13 mouse cellular contexts compared by ENCODE assay signal in genomic region chr17:73071725-73072263, GRCm38 (mm10). TPM values are rescaled to one million over a fixed set of nuclear protein-coding genes. Genes with fewer than 3 reads are reported as not detected.
DNase-seq lines count a peak whose midpoint lies in the region; ATAC-seq and TF ChIP-seq lines count a peak whose summit lies in the region.
"Had no signal": no experiment of that assay in that cellular context is flagged by ENCODE, and none has a peak within 500 bp of the region (broad histone marks: within the 10 kb centered on the region; RNA-seq: fewer than 3 reads in every experiment).

No protein-coding gene starts in this region.

- no peaks in the 10 kb centered on the region for H3K9me3 ChIP-seq in heart, embryonic 16.5 days (replicated peaks; ENCODE audit: control insufficient read depth, low read length)
- no peaks in the 10 kb centered on the region for H3K9me3 ChIP-seq in embryonic facial prominence, embryonic 15.5 days (replicated peaks)
- no peaks in the 10 kb centered on the region for H3K9me3 ChIP-seq in intestine, embryonic 15.5 days
- no peaks in the 10 kb centered on the region for H3K9me3 ChIP-seq in midbrain, postnatal 0 days (ENCODE audit: low read length)
- H3K9me3 ChIP-seq: forebrain, embryonic 15.5 days had no signal

- H3K4me2 ChIP-seq in heart, embryonic 16.5 days (ENCODE audit: low read depth, low read length) = no peak overlapping the region
- H3K4me2 ChIP-seq in embryonic facial prominence, embryonic 15.5 days (replicated peaks) = no peak overlapping the region
- no peak overlapping the region for H3K4me2 ChIP-seq in intestine, embryonic 15.5 days (replicated peaks)
- no peak overlapping the region for H3K4me2 ChIP-seq in midbrain, postnatal 0 days (ENCODE audit: low read depth, low read length, poor library complexity, severe bottlenecking)
- H3K4me2 ChIP-seq: forebrain, embryonic 15.5 days had no signal

- TF ChIP-seq CTCF in midbrain, postnatal 0 days (IDR thresholded peaks at IDR 0.05) = no peak

- no peak overlapping the region for H3K9ac ChIP-seq in heart, embryonic 16.5 days (ENCODE audit: low read length)
- H3K9ac ChIP-seq in embryonic facial prominence, embryonic 15.5 days = no peak overlapping the region
- H3K9ac ChIP-seq in intestine, embryonic 15.5 days = no peak overlapping the region
- no peak overlapping the region for H3K9ac ChIP-seq in midbrain, postnatal 0 days (replicated peaks; ENCODE audit: low read length, poor library complexity, severe bottlenecking)
- H3K9ac ChIP-seq: forebrain, embryonic 15.5 days; liver, embryonic 14.5 days had no signal

- no peaks in the 10 kb centered on the region for H3K27me3 ChIP-seq in heart, embryonic 16.5 days (ENCODE audit: control insufficient read depth, insufficient read depth, low read length)
- no peaks in the 10 kb centered on the region for H3K27me3 ChIP-seq in embryonic facial prominence, embryonic 15.5 days
- H3K27me3 ChIP-seq in intestine, embryonic 15.5 days (replicated peaks) = no peaks in the 10 kb centered on the region
- no peaks in the 10 kb centered on the region for H3K27me3 ChIP-seq in midbrain, postnatal 0 days (ENCODE audit: insufficient read depth, low read length)
- H3K27me3 ChIP-seq: CH12.LX; forebrain, embryonic 15.5 days had no signal

- no peak for ATAC-seq in heart, embryonic 16.5 days (replicated peaks; ENCODE audit: extremely low read depth, insufficient read depth, low FRiP score)
- ATAC-seq in embryonic facial prominence, embryonic 15.5 days (ENCODE audit: insufficient number of reproducible peaks, low FRiP score, low TSS enrichment, low read depth) = no peak
- peak; percentile 27; the same call in 1 of the 2 replicates for ATAC-seq in intestine, embryonic 15.5 days
- no peak for ATAC-seq in midbrain, postnatal 0 days (ENCODE audit: low FRiP score)
- ATAC-seq: forebrain, embryonic 15.5 days; inflammation-experienced regulatory T-cells, adult 6 months had no signal

- H3K36me3 ChIP-seq in heart, embryonic 16.5 days (ENCODE audit: control insufficient read depth, insufficient read depth) = no peaks in the 10 kb centered on the region
- no peaks in the 10 kb centered on the region for H3K36me3 ChIP-seq in embryonic facial prominence, embryonic 15.5 days
- no peaks in the 10 kb centered on the region for H3K36me3 ChIP-seq in intestine, embryonic 15.5 days
- no peaks in the 10 kb centered on the region for H3K36me3 ChIP-seq in midbrain, postnatal 0 days (ENCODE audit: insufficient read depth, low read length)
- H3K36me3 ChIP-seq: forebrain, embryonic 15.5 days had no signal

- peak overlapping the region; percentile 92 for H3K27ac ChIP-seq in heart, embryonic 16.5 days (ENCODE audit: low read length)
- H3K27ac ChIP-seq in embryonic facial prominence, embryonic 15.5 days (replicated peaks) = 0 out of 2 replicates have a peak overlapping the region, but pooled peaks have one; percentile 12
- peak overlapping the region; percentile 73 for H3K27ac ChIP-seq in intestine, embryonic 15.5 days
- no peak overlapping the region for H3K27ac ChIP-seq in midbrain, postnatal 0 days (ENCODE audit: low read depth, low read length)
- H3K27ac ChIP-seq: forebrain, embryonic 15.5 days; liver, embryonic 14.5 days had no signal

- WGBS in heart, embryonic 16.5 days = 70% methylated on average over 5 of the region's 5 CpGs
- 76% methylated on average over 5 of the region's 5 CpGs for WGBS in embryonic facial prominence, embryonic 15.5 days
- WGBS in intestine, embryonic 15.5 days = 54% methylated on average over 5 of the region's 5 CpGs
- WGBS in midbrain, postnatal 0 days = 77% methylated on average over 5 of the region's 5 CpGs

- peaks cover 56% of the 10 kb centered on the region for H3K4me1 ChIP-seq in heart, embryonic 16.5 days (ENCODE audit: control insufficient read depth, insufficient read depth, low read length)
- peaks cover 9% of the 10 kb centered on the region for H3K4me1 ChIP-seq in embryonic facial prominence, embryonic 15.5 days
- H3K4me1 ChIP-seq in intestine, embryonic 15.5 days (replicated peaks) = peaks cover 31% of the 10 kb centered on the region
- no peaks in the 10 kb centered on the region for H3K4me1 ChIP-seq in midbrain, postnatal 0 days (ENCODE audit: insufficient read depth, low read length)

- no peak overlapping the region for H3K4me3 ChIP-seq in heart, embryonic 16.5 days (ENCODE audit: low read length)
- H3K4me3 ChIP-seq in embryonic facial prominence, embryonic 15.5 days (replicated peaks) = no peak overlapping the region
- H3K4me3 ChIP-seq in intestine, embryonic 15.5 days (replicated peaks) = no peak overlapping the region
- no peak overlapping the region for H3K4me3 ChIP-seq in midbrain, postnatal 0 days (ENCODE audit: low read depth, low read length)
- H3K4me3 ChIP-seq: forebrain, embryonic 15.5 days had no signal

- no peak for DNase-seq in heart, adult 9 months (ENCODE audit: low spot score in 2 of 2)
- peak; percentile 55 for DNase-seq in lung, postnatal 10 days
- DNase-seq in thymus, postnatal 10 days (ENCODE audit: low spot score in 2 of 2) = no peak
- DNase-seq in midbrain, postnatal 0 days (ENCODE audit: low spot score) = no peak
- DNase-seq: adrenal gland, postnatal 25 days; midbrain, embryonic 14.5 days had no signal

RNA-seq across cellular contexts. Expression of gene Lclat1, which starts 36.0 kb away (rescaled TPM):
- 39.5 and 49.2 TPM in 2 replicates for polyA plus RNA-seq in heart, embryonic 16.5 days (2015; fragmentation: Nextera tagmentation; extraction: Ambion mirVana)
- 11.8 and 15.4 TPM in 2 replicates for polyA plus RNA-seq in embryonic facial prominence, embryonic 15.5 days (2015; fragmentation: Nextera tagmentation; extraction: Ambion mirVana)
- 24.2 and 25.0 TPM in 2 replicates for polyA plus RNA-seq in intestine, embryonic 15.5 days (2015; fragmentation: Nextera tagmentation; extraction: Ambion mirVana)
- total RNA-seq in midbrain, postnatal 0 days (2014; rRNA removed) = 25.6 and 38.2 TPM in 2 replicates
- 11.5 and 12.4 TPM in 2 replicates for polyA plus RNA-seq in midbrain, postnatal 0 days (2015; fragmentation: Nextera tagmentation; extraction: Ambion mirVana)
